Mouse (Mus musculus): Measurements from ENCODE around the gene Gm45062. TPM values are rescaled to one million over a fixed set of nuclear protein-coding genes. Genes with fewer than 3 reads are reported as not detected.
"Not testable (repeated sequence)": the region's sequence is repeated elsewhere in the genome, so short reads cannot be mapped to it uniquely, and the experiment has no call there.

The Gm45062 gene
- polyA plus RNA-seq, 1 experiment = 5.4 TPM

DNA sequence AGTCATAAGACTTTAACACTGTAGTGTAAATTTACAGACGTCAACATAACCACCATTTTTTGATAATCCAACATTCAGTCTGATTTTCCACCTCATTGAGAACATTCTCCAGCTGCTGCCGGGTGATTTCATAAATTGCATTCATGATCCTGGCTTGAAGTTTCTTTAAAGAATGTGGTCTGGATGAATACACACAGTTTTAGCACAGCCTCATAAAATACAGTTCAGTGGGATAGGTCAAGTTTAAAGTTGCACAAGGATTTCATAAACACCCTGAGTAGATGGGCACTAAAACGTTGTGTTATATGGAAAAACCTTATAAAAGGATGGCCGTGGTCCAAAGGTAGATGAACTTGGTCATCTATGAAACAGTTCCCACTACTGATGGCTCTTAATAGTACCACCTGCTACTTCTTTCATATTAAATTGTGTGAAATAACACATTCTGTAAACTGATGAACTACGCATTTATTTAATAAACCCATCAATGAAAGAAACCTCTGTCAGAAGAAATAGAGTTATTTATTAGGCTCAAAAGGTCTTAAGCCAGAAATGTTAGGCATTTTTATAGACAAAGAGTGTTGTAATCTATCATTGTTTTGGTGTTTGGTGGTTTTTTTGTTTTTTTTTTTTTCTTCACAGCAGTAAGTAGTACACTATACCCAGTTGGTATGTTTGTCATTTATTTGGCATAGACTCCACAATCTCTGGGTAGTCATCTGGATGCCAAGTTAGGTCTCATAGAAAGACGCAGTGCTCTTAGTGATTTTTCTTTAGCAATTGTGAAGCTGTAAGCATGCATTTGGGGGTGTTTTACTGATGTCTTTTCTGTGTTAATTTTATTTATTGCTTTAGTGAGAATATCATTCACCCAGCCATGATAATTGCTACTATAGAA, 48.9 kb downstream of the Gm45062 start:
- Histone ChIP-seq H3K27ac (ENCODE audit: insufficient read depth, low read length) (no peak overlapping the region), H3K4me1 (ENCODE audit: control insufficient read depth, insufficient read depth, low read length) (no peaks in the 10 kb centered on the region), H3K4me3 (ENCODE audit: insufficient read depth, low read length) (no peak overlapping the region)
- no peak for TF ChIP-seq POLR2A (IDR thresholded peaks at IDR 0.05; ENCODE audit: low read depth, low read length)
- TF ChIP-seq CTCF (IDR thresholded peaks at IDR 0.05; ENCODE audit: borderline replicate concordance, insufficient read depth, low read length) = no peak

DNA sequence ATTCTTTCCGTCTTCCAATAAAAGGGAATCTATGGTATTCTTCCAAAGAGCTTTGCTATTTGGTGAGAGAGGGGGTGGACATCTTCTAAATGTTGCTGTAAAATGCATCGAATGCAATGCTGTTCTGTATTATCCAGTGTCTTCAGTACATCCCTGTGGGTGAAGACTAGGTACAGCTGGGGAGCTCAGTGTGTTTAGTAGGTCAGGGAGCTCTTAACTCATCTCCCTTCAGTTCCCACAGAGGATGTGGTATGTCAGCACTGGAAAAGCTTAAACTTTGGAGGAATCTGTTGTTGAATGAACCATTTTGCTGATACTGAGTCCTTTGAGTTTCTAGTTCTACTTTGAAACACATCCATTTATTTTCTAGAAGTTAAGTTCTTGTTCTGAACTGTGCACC, 53.3 kb downstream of the Gm45062 start:
- no peak for TF ChIP-seq POLR2A (IDR thresholded peaks at IDR 0.05; ENCODE audit: low read depth, low read length)
- no peak for TF ChIP-seq CTCF (IDR thresholded peaks at IDR 0.05; ENCODE audit: borderline replicate concordance, insufficient read depth, low read length)
- Histone ChIP-seq H3K4me3 (ENCODE audit: insufficient read depth, low read length) (no peak overlapping the region), H3K4me1 (ENCODE audit: control insufficient read depth, insufficient read depth, low read length) (no peaks in the 10 kb centered on the region), H3K27ac (ENCODE audit: insufficient read depth, low read length) (no peak overlapping the region)

DNA sequence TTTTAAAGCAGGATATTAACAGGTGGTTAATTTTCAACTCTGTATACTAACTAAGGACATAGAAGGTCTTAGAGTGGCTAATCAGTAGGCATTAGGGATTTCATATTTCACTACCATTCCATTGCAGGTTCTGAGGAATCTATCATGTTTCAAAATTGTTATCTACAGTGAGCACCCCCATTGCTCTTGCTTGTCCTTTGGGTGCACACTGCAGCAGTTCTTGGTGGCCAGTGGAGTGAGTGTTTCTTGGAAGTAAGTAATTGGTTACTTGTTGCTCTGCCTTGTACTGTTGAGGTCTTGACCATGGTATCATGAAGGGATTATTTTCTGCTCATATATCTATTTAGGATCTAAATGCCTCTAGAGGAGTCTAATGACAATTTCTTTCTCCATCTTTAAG, 57.0 kb downstream of the Gm45062 start:
- H3K4me1 ChIP-seq (ENCODE audit: control insufficient read depth, insufficient read depth, low read length) = no peaks in the 10 kb centered on the region
- H3K4me3 ChIP-seq (ENCODE audit: insufficient read depth, low read length) = no peak overlapping the region
- no peak overlapping the region for H3K27ac ChIP-seq (ENCODE audit: insufficient read depth, low read length)
- TF ChIP-seq CTCF (IDR thresholded peaks at IDR 0.05; ENCODE audit: borderline replicate concordance, insufficient read depth, low read length) (no peak), POLR2A (IDR thresholded peaks at IDR 0.05; ENCODE audit: low read depth, low read length) (no peak)

DNA sequence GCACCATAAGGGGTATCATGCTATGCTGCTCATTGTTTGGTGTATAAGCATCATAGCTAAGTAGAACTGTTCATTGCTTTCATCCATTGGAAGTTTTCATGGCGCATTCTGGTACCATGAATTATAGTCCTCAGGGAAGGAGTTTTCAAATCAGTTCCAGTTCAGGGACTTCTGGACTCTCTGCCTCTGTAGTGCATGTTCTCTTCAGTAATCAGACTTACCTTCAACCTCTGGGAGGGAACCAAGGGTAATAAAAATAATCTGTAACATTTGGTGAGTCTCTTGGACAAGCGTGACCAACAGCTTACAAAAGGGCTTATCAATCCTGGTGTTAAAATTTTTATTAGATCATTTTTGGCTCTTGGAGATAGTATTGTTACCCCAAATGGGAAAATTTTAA, 60.3 kb downstream of the Gm45062 start:
- H3K27ac ChIP-seq (ENCODE audit: insufficient read depth, low read length) = no peak overlapping the region
- no peaks in the 10 kb centered on the region for H3K4me1 ChIP-seq (ENCODE audit: control insufficient read depth, insufficient read depth, low read length)
- no peak for TF ChIP-seq POLR2A (IDR thresholded peaks at IDR 0.05; ENCODE audit: low read depth, low read length)
- no peak for TF ChIP-seq CTCF (IDR thresholded peaks at IDR 0.05; ENCODE audit: borderline replicate concordance, insufficient read depth, low read length)
- no peak overlapping the region for H3K4me3 ChIP-seq (ENCODE audit: insufficient read depth, low read length)

DNA sequence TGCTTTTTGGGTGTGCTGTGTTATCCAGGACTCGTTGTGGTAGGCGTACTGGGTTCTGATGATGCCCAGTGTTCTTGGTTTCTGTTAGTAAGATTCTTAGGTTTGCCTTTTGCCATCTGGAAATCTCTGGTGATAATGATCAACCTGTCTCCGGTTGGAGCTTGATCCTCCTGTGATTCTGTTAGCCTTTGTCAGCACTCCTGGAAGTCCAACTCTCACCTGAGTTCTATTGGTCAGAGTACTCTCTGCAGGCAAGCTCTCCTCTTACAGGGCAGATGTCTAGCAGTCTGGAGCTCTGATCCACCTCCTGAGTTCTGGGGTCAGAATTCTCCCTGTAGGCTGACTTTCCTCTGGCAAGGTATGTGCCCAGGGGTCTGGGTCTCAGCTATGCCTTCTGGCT, 72.2 kb downstream of the Gm45062 start:
- H3K4me3 ChIP-seq (ENCODE audit: insufficient read depth, low read length); H3K4me1 ChIP-seq (ENCODE audit: control insufficient read depth, insufficient read depth, low read length); H3K27ac ChIP-seq (ENCODE audit: insufficient read depth, low read length): not testable (repeated sequence)

DNA sequence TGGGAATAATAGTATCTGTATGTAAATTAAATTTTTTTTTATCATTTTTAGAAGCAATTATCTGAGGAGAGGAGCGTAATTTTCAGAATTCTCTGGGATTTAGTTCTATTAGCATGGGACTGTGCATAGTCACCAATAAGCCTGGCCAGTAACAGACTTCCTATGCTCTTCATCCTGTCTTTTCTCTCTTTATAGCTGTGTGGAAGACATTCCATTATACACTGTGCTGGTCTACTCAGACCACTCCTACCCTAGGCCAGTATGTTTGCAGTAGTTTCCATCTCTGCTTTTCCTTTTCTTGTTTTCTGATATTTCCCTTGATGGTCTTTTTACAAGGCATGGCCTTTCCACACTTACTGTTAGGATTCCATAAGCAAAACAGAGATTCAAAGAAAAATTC, 74.1 kb downstream of the Gm45062 start:
- TF ChIP-seq POLR2A (IDR thresholded peaks at IDR 0.05; ENCODE audit: low read depth, low read length) (no peak), CTCF (IDR thresholded peaks at IDR 0.05; ENCODE audit: borderline replicate concordance, insufficient read depth, low read length) (no peak)
- Histone ChIP-seq H3K27ac (ENCODE audit: insufficient read depth, low read length) (no peak overlapping the region), H3K4me3 (ENCODE audit: insufficient read depth, low read length) (no peak overlapping the region), H3K4me1 (ENCODE audit: control insufficient read depth, insufficient read depth, low read length) (no peaks in the 10 kb centered on the region)

DNA sequence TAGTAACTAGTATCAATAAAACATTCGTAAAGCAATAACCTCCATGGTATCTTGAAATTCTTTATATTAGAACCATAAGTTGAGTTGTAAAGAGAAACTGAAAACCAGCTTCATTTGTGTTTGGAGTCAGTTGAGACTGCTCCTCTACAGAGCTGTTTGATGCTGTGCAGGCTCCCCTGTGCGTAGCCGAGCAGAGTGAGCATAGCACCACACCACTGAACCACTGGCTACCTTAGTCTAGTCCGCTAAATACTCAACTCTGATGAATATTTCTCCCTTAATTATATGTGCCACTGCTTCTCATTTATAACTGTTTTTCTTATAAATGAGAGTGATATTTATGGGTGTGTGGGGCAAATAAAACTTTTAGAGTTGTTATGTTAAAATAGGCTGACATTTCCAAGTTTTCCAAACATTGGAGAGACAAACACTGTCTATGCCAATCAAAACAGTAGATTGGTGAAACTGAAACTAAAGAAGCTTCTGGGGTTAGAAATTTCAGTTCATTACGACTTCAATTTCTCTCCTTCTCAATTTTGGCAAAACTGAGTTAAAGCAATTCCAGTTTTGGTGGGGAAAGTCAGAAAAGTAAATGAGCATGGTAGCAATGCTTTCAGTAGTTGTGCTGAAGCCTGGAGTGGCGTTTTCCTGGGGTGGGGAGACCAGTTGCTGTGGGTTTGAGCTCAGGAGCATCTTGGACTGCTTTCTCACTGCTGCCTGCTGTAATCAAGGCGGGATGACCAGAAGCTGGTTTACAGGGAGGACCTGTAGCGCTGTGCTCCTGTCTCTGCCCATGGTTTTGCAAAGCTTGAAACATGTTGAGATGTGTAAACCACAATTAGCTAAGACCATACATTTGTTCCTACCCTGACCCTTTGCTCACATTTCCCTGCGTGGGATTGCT, 77.5 kb downstream of the Gm45062 start:
- H3K4me3 ChIP-seq (ENCODE audit: insufficient read depth, low read length) = no peak overlapping the region
- no peak for TF ChIP-seq CTCF (IDR thresholded peaks at IDR 0.05; ENCODE audit: borderline replicate concordance, insufficient read depth, low read length)
- no peak for TF ChIP-seq POLR2A (IDR thresholded peaks at IDR 0.05; ENCODE audit: low read depth, low read length)
- H3K27ac ChIP-seq (ENCODE audit: insufficient read depth, low read length) = no peak overlapping the region; the same call in 1 of the 2 replicates
- peaks cover 5% of the 10 kb centered on the region for H3K4me1 ChIP-seq (ENCODE audit: control insufficient read depth, insufficient read depth, low read length)

DNA sequence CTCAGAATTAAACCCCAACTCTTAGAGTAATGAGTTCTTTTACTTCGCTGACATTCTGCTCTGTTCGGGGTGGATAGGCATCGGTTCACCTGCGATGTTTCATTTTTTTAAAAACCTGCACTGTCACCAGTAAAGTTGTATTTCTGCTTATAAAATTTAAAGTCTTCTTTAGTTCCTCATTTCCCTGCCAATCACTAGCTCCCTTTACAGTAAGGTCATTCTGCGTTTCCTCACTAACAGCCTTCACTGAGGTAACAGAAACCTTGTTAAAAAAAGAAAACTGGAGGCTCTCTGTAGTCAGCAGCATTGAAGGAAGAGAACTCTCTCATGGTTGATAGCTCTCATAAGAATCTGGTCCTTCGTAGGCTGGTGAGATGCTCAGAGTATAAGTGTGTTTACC, 80.2 kb downstream of the Gm45062 start:
- TF ChIP-seq CTCF (IDR thresholded peaks at IDR 0.05; ENCODE audit: borderline replicate concordance, insufficient read depth, low read length) (no peak), POLR2A (IDR thresholded peaks at IDR 0.05; ENCODE audit: low read depth, low read length) (no peak)

DNA sequence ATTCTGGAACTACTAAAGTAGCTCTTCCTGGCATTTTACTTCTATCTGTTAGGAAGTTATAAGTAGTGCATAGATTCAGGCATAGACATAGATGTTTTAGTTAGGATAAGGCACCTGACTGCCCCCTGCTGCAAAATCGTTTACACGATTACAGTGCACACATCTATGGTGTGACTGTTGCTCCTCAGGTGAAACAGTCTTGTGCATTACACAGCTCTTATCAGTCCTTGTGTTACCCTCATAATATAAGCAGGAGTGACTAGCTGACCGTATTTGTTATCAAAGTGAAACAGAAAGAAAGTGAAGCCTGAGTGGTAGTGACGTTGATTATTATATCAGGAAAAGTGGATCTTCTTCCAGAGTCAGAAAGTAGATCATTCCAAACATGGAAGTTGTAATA, 84.0 kb downstream of the Gm45062 start:
- Histone ChIP-seq H3K4me3 (ENCODE audit: insufficient read depth, low read length) (no peak overlapping the region), H3K4me1 (ENCODE audit: control insufficient read depth, insufficient read depth, low read length) (peaks cover 16% of the 10 kb centered on the region), H3K27ac (ENCODE audit: insufficient read depth, low read length) (no peak overlapping the region)
- TF ChIP-seq CTCF (IDR thresholded peaks at IDR 0.05; ENCODE audit: borderline replicate concordance, insufficient read depth, low read length) (no peak), POLR2A (IDR thresholded peaks at IDR 0.05; ENCODE audit: low read depth, low read length) (no peak)

More for the DNA sequence above, 80.2 kb downstream of the Gm45062 start:
- peak overlapping the region; percentile 71; the same call in 1 of the 2 replicates for H3K27ac ChIP-seq (ENCODE audit: insufficient read depth, low read length)
- peaks cover 7% of the 10 kb centered on the region for H3K4me1 ChIP-seq (ENCODE audit: control insufficient read depth, insufficient read depth, low read length)
- H3K4me3 ChIP-seq (ENCODE audit: insufficient read depth, low read length) = no peak overlapping the region

Measured in embryonic fibroblast, embryonic 13.5 days (primary cell).